17 mouse cellular contexts compared by ENCODE assay signal in the genomic region with DNA sequence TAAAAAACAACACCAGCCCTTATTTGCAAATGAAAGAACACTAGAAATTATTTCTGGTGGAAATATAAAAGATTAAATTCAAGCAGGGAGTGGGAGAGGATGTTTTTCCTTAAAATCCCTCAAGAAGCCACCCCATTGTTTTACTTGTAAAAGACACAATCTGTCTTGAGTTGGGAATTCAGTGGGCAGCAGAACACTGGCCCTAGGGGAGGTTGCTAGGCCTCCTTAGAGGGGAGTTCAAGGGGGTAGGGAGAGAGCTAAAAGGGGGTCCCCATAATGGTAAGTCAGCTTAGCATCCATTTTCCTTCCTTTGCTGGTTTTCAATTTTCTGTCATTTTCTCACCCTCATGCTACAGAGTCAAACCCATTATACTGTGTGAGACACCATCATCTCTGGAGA. TPM values are rescaled to one million over a fixed set of nuclear protein-coding genes. Genes with fewer than 3 reads are reported as not detected.
DNase-seq lines count a peak whose midpoint lies in the region; ATAC-seq and TF ChIP-seq lines count a peak whose summit lies in the region.
"Had no signal": no experiment of that assay in that cellular context is flagged by ENCODE, and none has a peak within 500 bp of the region (broad histone marks: within the 10 kb centered on the region; RNA-seq: fewer than 3 reads in every experiment).

No protein-coding gene starts in this region.

- DNase-seq in hindbrain, postnatal 0 days (ENCODE audit: low spot score) = no peak
- no peak for DNase-seq in urinary bladder, postnatal 25 days (ENCODE audit: low spot score)
- no peak for DNase-seq in thymus, postnatal 36 days
- no peak for DNase-seq in right cerebral cortex, postnatal 14 days
- DNase-seq: kidney, adult 11 months; kidney, postnatal 36 days; liver; lung, adult 2 months; thymus, adult 2 months had no signal

- H3K27me3 ChIP-seq in embryonic facial prominence, embryonic 15.5 days = no peaks in the 10 kb centered on the region
- H3K27me3 ChIP-seq in forebrain, embryonic 15.5 days = no peaks in the 10 kb centered on the region
- no peaks in the 10 kb centered on the region for H3K27me3 ChIP-seq in hindbrain, postnatal 0 days (ENCODE audit: insufficient read depth, low read length)
- H3K27me3 ChIP-seq in midbrain, embryonic 15.5 days (replicated peaks) = no peaks in the 10 kb centered on the region

- H3K9ac ChIP-seq in embryonic facial prominence, embryonic 15.5 days = no peak overlapping the region
- no peak overlapping the region for H3K9ac ChIP-seq in forebrain, embryonic 15.5 days (replicated peaks)
- H3K9ac ChIP-seq in hindbrain, postnatal 0 days (replicated peaks; ENCODE audit: low read length) = no peak overlapping the region
- no peak overlapping the region for H3K9ac ChIP-seq in midbrain, embryonic 15.5 days

- H3K36me3 ChIP-seq in embryonic facial prominence, embryonic 15.5 days = no peaks in the 10 kb centered on the region
- H3K36me3 ChIP-seq in forebrain, embryonic 15.5 days = no peaks in the 10 kb centered on the region
- no peaks in the 10 kb centered on the region for H3K36me3 ChIP-seq in hindbrain, postnatal 0 days (ENCODE audit: insufficient read depth, low read length)
- H3K36me3 ChIP-seq in midbrain, embryonic 15.5 days (replicated peaks) = no peaks in the 10 kb centered on the region
- H3K36me3 ChIP-seq: G1E had no signal

- no peak for ATAC-seq in embryonic facial prominence, embryonic 15.5 days (ENCODE audit: insufficient number of reproducible peaks, low FRiP score, low TSS enrichment, low read depth)
- ATAC-seq in forebrain, embryonic 15.5 days (replicated peaks) = 0 out of 2 replicates have a peak, but pooled peaks have one; percentile 47
- ATAC-seq in hindbrain, postnatal 0 days = no peak; the same call in 1 of the 2 replicates
- ATAC-seq in midbrain, embryonic 15.5 days (replicated peaks) = 0 out of 2 replicates have a peak, but pooled peaks have one; percentile 52

- no peak overlapping the region for H3K4me3 ChIP-seq in embryonic facial prominence, embryonic 15.5 days (replicated peaks)
- H3K4me3 ChIP-seq in forebrain, embryonic 15.5 days = no peak overlapping the region
- H3K4me3 ChIP-seq in hindbrain, postnatal 0 days (ENCODE audit: low read length) = no peak overlapping the region
- H3K4me3 ChIP-seq in midbrain, embryonic 15.5 days = no peak overlapping the region
- H3K4me3 ChIP-seq: erythroblast, embryonic 14.5 days had no signal

- H3K9me3 ChIP-seq in embryonic facial prominence, embryonic 15.5 days (replicated peaks) = no peaks in the 10 kb centered on the region
- H3K9me3 ChIP-seq in forebrain, embryonic 15.5 days = peaks cover 6% of the 10 kb centered on the region; the same call in 1 of the 2 replicates
- H3K9me3 ChIP-seq in hindbrain, postnatal 0 days (ENCODE audit: low read length) = no peaks in the 10 kb centered on the region
- no peaks in the 10 kb centered on the region for H3K9me3 ChIP-seq in midbrain, embryonic 15.5 days
- H3K9me3 ChIP-seq: G1E had no signal

- H3K4me1 ChIP-seq in embryonic facial prominence, embryonic 15.5 days = peaks cover 4% of the 10 kb centered on the region; the same call in 1 of the 2 replicates
- peaks cover 18% of the 10 kb centered on the region for H3K4me1 ChIP-seq in forebrain, embryonic 15.5 days
- peaks cover 14% of the 10 kb centered on the region; the same call in 1 of the 2 replicates for H3K4me1 ChIP-seq in hindbrain, postnatal 0 days (ENCODE audit: insufficient read depth, low read length)
- H3K4me1 ChIP-seq in midbrain, embryonic 15.5 days = peaks cover 21% of the 10 kb centered on the region

- H3K27ac ChIP-seq in embryonic facial prominence, embryonic 15.5 days (replicated peaks) = 0 out of 2 replicates have a peak overlapping the region, but pooled peaks have one; percentile 44
- H3K27ac ChIP-seq in forebrain, embryonic 15.5 days (replicated peaks) = peak overlapping the region; percentile 78
- H3K27ac ChIP-seq in hindbrain, postnatal 0 days = peak overlapping the region; percentile 71
- H3K27ac ChIP-seq in midbrain, embryonic 15.5 days = peak overlapping the region; percentile 77
- H3K27ac ChIP-seq: macrophage had no signal

- TF ChIP-seq CTCF in hindbrain, postnatal 0 days (IDR thresholded peaks at IDR 0.05; ENCODE audit: low read depth) = no peak

- no peak overlapping the region for H3K4me2 ChIP-seq in embryonic facial prominence, embryonic 15.5 days (replicated peaks)
- no peak overlapping the region for H3K4me2 ChIP-seq in forebrain, embryonic 15.5 days (replicated peaks)
- no peak overlapping the region for H3K4me2 ChIP-seq in hindbrain, postnatal 0 days (ENCODE audit: low read depth, low read length)
- H3K4me2 ChIP-seq in midbrain, embryonic 15.5 days = no peak overlapping the region

RNA-seq across cellular contexts. Expression of a gene that starts 46.4 kb away (rescaled TPM):
- 0.61 and 0.62 TPM in 2 replicates for polyA plus RNA-seq in embryonic facial prominence, embryonic 15.5 days (2015; fragmentation: Nextera tagmentation; extraction: Ambion mirVana)
- polyA plus RNA-seq in forebrain, embryonic 15.5 days (2015; fragmentation: Nextera tagmentation; extraction: Ambion mirVana) = 0.13 and 0.52 TPM in 2 replicates
- total RNA-seq in hindbrain, postnatal 0 days (2014; rRNA removed) = 0.65 and 2.0 TPM in 2 replicates
- 0.35 and 0.49 TPM in 2 replicates for polyA plus RNA-seq in hindbrain, postnatal 0 days (2015; fragmentation: Nextera tagmentation; extraction: Ambion mirVana)
- polyA plus RNA-seq in midbrain, embryonic 15.5 days (2015; fragmentation: Nextera tagmentation; extraction: Ambion mirVana) = 0.31 and 0.36 TPM in 2 replicates
- total RNA-seq: G1E; heart, postnatal 25 days had no signal
- polyA plus RNA-seq: C2C12; erythroblast, embryonic 14.5 days; G1E; macrophage; thymus, adult 2 months had no signal

Comparison
In these comparisons a context has a peak if more than half of its experiments do, and no peak if none do; other contexts are left out.
1. ATAC-seq: peak in forebrain, embryonic 15.5 days (single experiment) and midbrain, embryonic 15.5 days (single experiment); none in embryonic facial prominence, embryonic 15.5 days (single experiment) and hindbrain, postnatal 0 days (single experiment).
2. Peak in every context shown above with its lines, with median percentiles within 50 percentile points of each other: H3K27ac ChIP-seq.